Mouse (Mus musculus) liver, embryonic 12.5 days (tissue): ENCODE data around the gene Ripor2. TPM values are rescaled to one million over a fixed set of nuclear protein-coding genes. Genes with fewer than 3 reads are reported as not detected.
A peak's percentile ranks its signal among the peaks of the same experiment; 100 is the strongest.

Experiments
- ATAC-seq: fragments of 200-750 bp; cut with Nextera tagmentation; 2 replicates; pipeline ENCODE4 v1.8.0; 2017; ENCODE audit warnings: moderate number of reproducible peaks, mild to moderate bottlenecking, moderate library complexity
- H3K27ac ChIP-seq: fragments of 300-500 bp; sonication (generic); 2 replicates; pipeline ENCODE4 v1.5.1; 2016; ENCODE audit warnings: mild to moderate bottlenecking
- H3K27me3 ChIP-seq: fragments of 300-500 bp; sonication (generic); replicated peaks from 2 replicates; pipeline ENCODE4 v1.6.1; 2016; ENCODE audit warnings: mild to moderate bottlenecking, moderate library complexity
- H3K36me3 ChIP-seq: fragments of 300-500 bp; sonication (generic); 2 replicates; pipeline ENCODE4 v1.6.1; 2016; ENCODE audit warnings: mild to moderate bottlenecking, moderate library complexity
- H3K4me1 ChIP-seq: fragments of 300-500 bp; sonication (generic); 2 replicates; pipeline ENCODE4 v1.6.1; 2016
- H3K4me2 ChIP-seq: fragments of 300-500 bp; sonication (generic); 2 replicates; pipeline ENCODE4 v1.6.1; 2016; ENCODE audit warnings: mild to moderate bottlenecking, moderate library complexity
- H3K4me3 ChIP-seq: fragments of 300-500 bp; sonication (generic); 2 replicates; pipeline ENCODE4 v1.5.1; 2016; ENCODE audit warnings: mild to moderate bottlenecking, moderate library complexity
- H3K9ac ChIP-seq: fragments of 300-500 bp; sonication (generic); 2 replicates; pipeline ENCODE4 v1.6.1; 2016; ENCODE audit warnings: mild to moderate bottlenecking, moderate library complexity
- H3K9me3 ChIP-seq: fragments of 300-500 bp; sonication (generic); replicated peaks from 2 replicates; pipeline ENCODE4 v1.6.1; 2016; ENCODE audit warnings: mild to moderate bottlenecking, moderate library complexity
- WGBS: fragments of 180-500 bp; shearing (Covaris S2); methylation state at CpG from one replicate; pipeline ENCODE4 v1.1.7; 2016; ENCODE audit not compliant: insufficient replicate concordance; 5-methylcytosine and 5-hydroxymethylcytosine counted together
- polyA plus RNA-seq: library from polyadenylated mRNA; unstranded; fragments of >200 nt; fragmentation: Nextera tagmentation; extraction: Ambion mirVana; gene quantifications from 2 replicates; pipeline ENCODE4 v1.2.1, GENCODE M21; 2016

Ripor2 gene
- 6.6 and 8.3 TPM in 2 replicates for polyA plus RNA-seq

GRCm38 (mm10) chr13:24581833-24582232, at the start of gene Ripor2:
TSS of gene Ripor2 (plus strand) at chr13:24582189.
- Histone ChIP-seq H3K36me3 (no peaks in the 10 kb centered on the region), H3K9me3 (no peaks in the 10 kb centered on the region), H3K4me1 (peaks cover 43% of the 10 kb centered on the region), H3K4me3 (no peak within 1 kb of the TSS), H3K4me2 (peak within 1 kb of the TSS; percentile 32; the same call in 1 of the 2 replicates), H3K27ac (peak within 1 kb of the TSS; percentile 43), H3K9ac (0 out of 2 replicates have a peak within 1 kb of the TSS, but pooled peaks have one; percentile 8), H3K27me3 (no peaks in the 10 kb centered on the region)
- 87% methylated on average over 10 of the region's 10 CpGs for WGBS
- ATAC-seq, result no peak

DNA sequence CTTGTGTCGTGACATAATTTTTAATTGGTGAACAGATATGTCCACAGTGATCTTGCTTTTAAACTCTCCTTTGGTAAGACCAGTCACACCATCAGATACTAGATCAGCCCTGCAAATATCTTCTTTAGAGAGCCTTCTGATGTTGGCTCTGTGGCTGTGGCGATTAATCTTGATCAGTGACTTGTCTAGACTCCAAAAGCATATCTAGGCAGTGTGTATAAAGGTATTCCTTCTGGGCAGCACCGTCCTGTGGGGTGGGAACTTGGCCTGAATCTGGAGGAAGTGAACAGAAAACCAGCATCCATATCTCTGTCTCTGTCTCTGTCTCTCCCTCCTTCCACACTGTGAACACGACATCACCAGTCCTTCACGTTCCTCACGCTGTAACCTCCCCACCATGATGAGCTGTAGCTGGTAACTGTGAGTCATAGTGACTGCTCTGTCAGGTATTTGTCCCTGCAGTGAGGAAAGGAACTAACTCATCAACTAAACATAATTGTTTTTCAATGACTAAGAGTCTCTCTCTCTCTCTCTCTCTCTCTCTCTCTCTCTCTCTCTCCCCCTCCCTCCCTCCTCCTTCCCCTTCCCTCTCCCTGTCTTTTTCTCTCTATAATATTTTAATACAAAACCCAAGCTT, 45.3 kb upstream of the Ripor2 start:
- no peaks in the 10 kb centered on the region for H3K27me3 ChIP-seq
- no peaks in the 10 kb centered on the region for H3K4me1 ChIP-seq
- WGBS, result 72% methylated on average over 6 of the region's 6 CpGs
- H3K9me3 ChIP-seq, result no peaks in the 10 kb centered on the region
- ATAC-seq, result no peak
- H3K4me3 ChIP-seq, result no peak overlapping the region
- H3K36me3 ChIP-seq, result no peaks in the 10 kb centered on the region
- H3K4me2 ChIP-seq, result no peak overlapping the region
- no peak overlapping the region for H3K27ac ChIP-seq
- no peak overlapping the region for H3K9ac ChIP-seq

GRCm38 (mm10) chr13:24538012-24538411, 44.0 kb upstream of the Ripor2 start:
- no peaks in the 10 kb centered on the region for H3K9me3 ChIP-seq
- no peaks in the 10 kb centered on the region for H3K27me3 ChIP-seq
- 74% methylated on average over 2 of the region's 2 CpGs for WGBS
- H3K4me1 ChIP-seq, result no peaks in the 10 kb centered on the region
- no peak overlapping the region for H3K27ac ChIP-seq
- no peak overlapping the region for H3K9ac ChIP-seq
- H3K4me2 ChIP-seq, result no peak overlapping the region
- no peak for ATAC-seq
- no peaks in the 10 kb centered on the region for H3K36me3 ChIP-seq
- no peak overlapping the region for H3K4me3 ChIP-seq

- WGBS, result 74% methylated on average over 5 of the region's 5 CpGs
- H3K4me2 ChIP-seq, result no peak overlapping the region
- H3K4me3 ChIP-seq, result no peak overlapping the region
- H3K9ac ChIP-seq, result no peak overlapping the region
- H3K9me3 ChIP-seq, result no peaks in the 10 kb centered on the region
- H3K4me1 ChIP-seq, result peaks cover 8% of the 10 kb centered on the region
- no peaks in the 10 kb centered on the region for H3K27me3 ChIP-seq
- H3K36me3 ChIP-seq, result no peaks in the 10 kb centered on the region
- ATAC-seq, result no peak
- H3K27ac ChIP-seq, result no peak overlapping the region
Measured at GRCm38 (mm10) chr13:24538941-24539340, 43.0 kb upstream of the Ripor2 start.

- Histone ChIP-seq H3K9me3 (no peaks in the 10 kb centered on the region), H3K4me3 (no peak overlapping the region), H3K4me2 (no peak overlapping the region), H3K36me3 (no peaks in the 10 kb centered on the region), H3K4me1 (peaks cover 44% of the 10 kb centered on the region), H3K27me3 (no peaks in the 10 kb centered on the region), H3K9ac (no peak overlapping the region), H3K27ac (no peak overlapping the region)
- 65% methylated on average over 1 of the region's 1 CpGs for WGBS
- no peak for ATAC-seq
Measured at GRCm38 (mm10) chr13:24545677-24546076, 36.3 kb upstream of the Ripor2 start.

DNA sequence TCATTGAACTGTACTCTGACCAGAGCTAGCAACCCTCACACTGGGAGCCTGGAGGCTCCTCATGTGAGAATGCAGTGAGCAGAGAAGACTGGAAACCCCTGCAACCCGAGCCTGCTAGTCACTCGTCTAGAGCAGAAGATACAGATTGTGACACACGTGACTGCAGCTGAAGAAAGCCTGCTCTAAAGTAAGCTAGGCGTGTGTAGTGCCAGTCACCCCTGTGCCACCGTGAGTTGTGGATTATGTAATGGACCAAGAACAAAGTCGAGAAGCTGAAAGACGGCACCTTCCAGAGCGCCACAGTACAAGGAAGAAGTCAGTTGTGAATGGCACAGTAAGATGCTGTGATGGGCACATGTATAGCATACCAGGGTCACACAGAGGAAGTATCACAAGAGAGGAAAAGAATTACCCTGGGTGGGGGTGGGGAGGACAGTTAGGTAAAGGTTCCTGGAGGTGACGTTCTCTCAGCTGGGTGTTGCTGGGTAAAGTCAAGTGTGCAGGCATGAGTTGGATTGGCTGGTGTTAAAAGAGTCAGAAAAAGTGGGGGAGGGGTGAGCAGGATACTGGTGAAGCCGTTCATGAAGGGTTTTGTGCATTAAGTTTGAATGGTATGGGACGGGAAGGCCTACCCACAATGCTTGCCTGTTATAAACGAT, 35.1 kb upstream of the Ripor2 start:
- H3K4me1 ChIP-seq, result peaks cover 57% of the 10 kb centered on the region
- H3K27me3 ChIP-seq, result no peaks in the 10 kb centered on the region
- H3K4me3 ChIP-seq, result no peak overlapping the region
- no peak for ATAC-seq
- H3K27ac ChIP-seq, result no peak overlapping the region
- H3K9ac ChIP-seq, result no peak overlapping the region
- 78% methylated on average over 12 of the region's 12 CpGs for WGBS
- no peaks in the 10 kb centered on the region for H3K36me3 ChIP-seq
- no peaks in the 10 kb centered on the region for H3K9me3 ChIP-seq
- no peak overlapping the region for H3K4me2 ChIP-seq

- no peak for ATAC-seq
- Histone ChIP-seq H3K4me2 (no peak overlapping the region), H3K9ac (no peak overlapping the region), H3K9me3 (no peaks in the 10 kb centered on the region), H3K4me3 (no peak overlapping the region), H3K36me3 (no peaks in the 10 kb centered on the region), H3K4me1 (peaks cover 68% of the 10 kb centered on the region), H3K27me3 (no peaks in the 10 kb centered on the region), H3K27ac (peak overlapping the region; percentile 66)
Measured at GRCm38 (mm10) chr13:24548911-24549310, 33.1 kb upstream of the Ripor2 start.

DNA sequence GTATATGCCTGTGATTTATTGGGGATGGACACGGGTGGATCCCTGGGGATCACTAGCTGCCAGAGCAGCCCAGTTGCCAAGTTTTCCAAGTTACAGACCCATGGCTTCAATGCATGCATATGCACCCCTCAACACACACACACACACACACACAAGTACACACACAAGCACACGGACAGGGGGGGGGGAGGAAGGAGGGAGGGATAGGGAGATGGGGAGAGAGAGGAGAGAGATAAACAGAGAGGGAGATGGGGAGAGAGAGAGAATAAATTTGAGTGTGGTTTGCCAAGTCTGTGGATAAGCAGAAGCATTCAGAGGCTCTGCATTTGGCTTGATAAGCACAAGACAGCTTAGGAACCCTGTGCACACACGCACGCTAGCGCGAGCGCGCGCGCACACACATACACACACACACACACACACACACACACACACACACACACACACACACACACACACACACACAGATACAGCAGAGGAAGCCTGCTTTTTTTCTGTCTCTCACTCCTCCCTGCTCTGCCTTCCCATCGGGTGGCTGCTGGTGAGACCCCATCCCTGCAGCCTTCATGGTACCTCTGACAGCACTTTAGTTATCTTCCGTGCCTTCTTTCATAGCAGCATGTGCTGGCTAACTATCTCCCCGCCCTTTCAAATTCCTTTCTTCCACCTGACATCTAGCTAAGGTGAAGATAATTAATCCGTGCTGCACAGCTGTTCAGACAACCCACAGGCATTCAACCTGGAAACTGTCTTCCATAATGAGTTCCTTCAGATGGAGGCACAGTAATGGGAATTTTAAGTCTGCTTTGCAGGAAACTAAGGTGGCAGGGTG, 30.7 kb upstream of the Ripor2 start:
- Histone ChIP-seq H3K9me3 (no peaks in the 10 kb centered on the region), H3K27ac (peak overlapping the region; percentile 90), H3K4me2 (peak overlapping the region; percentile 71), H3K4me1 (peaks cover 62% of the 10 kb centered on the region), H3K36me3 (no peaks in the 10 kb centered on the region), H3K9ac (peak overlapping the region; percentile 47; the same call in 1 of the 2 replicates), H3K4me3 (peak overlapping the region; percentile 35), H3K27me3 (no peaks in the 10 kb centered on the region)
- peak; percentile 95 for ATAC-seq
- 21% methylated on average over 8 of the region's 14 CpGs for WGBS

DNA sequence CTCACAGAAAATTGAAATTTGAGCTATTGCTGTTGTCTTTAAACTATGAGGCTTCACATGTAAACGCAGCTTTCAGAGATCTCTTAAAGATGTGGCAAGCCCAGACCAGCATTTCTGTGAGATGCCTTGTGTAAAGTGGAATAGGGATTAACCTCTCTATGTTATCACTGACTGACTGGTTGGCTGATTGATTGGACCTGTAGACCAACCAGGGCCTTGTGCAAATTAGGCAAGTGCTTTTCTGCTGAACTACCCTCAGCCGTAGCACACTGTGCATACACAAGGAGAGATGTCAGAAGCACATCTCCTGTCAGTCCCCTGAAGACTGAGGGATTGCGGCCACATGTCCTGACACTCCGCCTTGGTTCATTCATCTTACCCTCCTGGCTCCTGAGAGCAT, 29.9 kb upstream of the Ripor2 start:
- Histone ChIP-seq H3K4me3 (peak overlapping the region; percentile 35; the same call in 1 of the 2 replicates), H3K27ac (peak overlapping the region; percentile 90), H3K36me3 (no peaks in the 10 kb centered on the region), H3K4me2 (peak overlapping the region; percentile 71), H3K4me1 (peaks cover 62% of the 10 kb centered on the region), H3K9me3 (no peaks in the 10 kb centered on the region), H3K9ac (peak overlapping the region; percentile 47), H3K27me3 (no peaks in the 10 kb centered on the region)
- WGBS, result 70% methylated on average over 4 of the region's 4 CpGs
- ATAC-seq, result peak; percentile 38; the same call in 1 of the 2 replicates

- ATAC-seq, result no peak
- Histone ChIP-seq H3K4me2 (no peak overlapping the region), H3K9me3 (no peaks in the 10 kb centered on the region), H3K4me3 (no peak overlapping the region), H3K36me3 (no peaks in the 10 kb centered on the region), H3K9ac (no peak overlapping the region), H3K27me3 (no peaks in the 10 kb centered on the region), H3K4me1 (peaks cover 18% of the 10 kb centered on the region), H3K27ac (no peak overlapping the region)
- 71% methylated on average over 5 of the region's 5 CpGs for WGBS
Measured at GRCm38 (mm10) chr13:24561391-24561790, 20.6 kb upstream of the Ripor2 start.

- H3K27ac ChIP-seq, result peak overlapping the region; percentile 42; the same call in 1 of the 2 replicates
- H3K4me3 ChIP-seq, result no peak overlapping the region
- 84% methylated on average over 8 of the region's 8 CpGs for WGBS
- no peaks in the 10 kb centered on the region for H3K36me3 ChIP-seq
- H3K4me2 ChIP-seq, result no peak overlapping the region
- ATAC-seq, result no peak
- no peaks in the 10 kb centered on the region for H3K9me3 ChIP-seq
- no peak overlapping the region for H3K9ac ChIP-seq
- H3K4me1 ChIP-seq, result peaks cover 19% of the 10 kb centered on the region
- no peaks in the 10 kb centered on the region for H3K27me3 ChIP-seq
Measured at GRCm38 (mm10) chr13:24564706-24565105, 17.3 kb upstream of the Ripor2 start.
